Mouse (Mus musculus): ENCODE results near the gene Brap.
"Not testable (repeated sequence)": the region's sequence is repeated elsewhere in the genome, so short reads cannot be mapped to it uniquely, and the experiment has no call there.

Brap gene

GRCm38 (mm10) chr5:121668411-121668810, 8.0 kb downstream of the Brap start:
- no peak for DNase-seq (ENCODE audit: low read depth, low spot score)

GRCm38 (mm10) chr5:121670412-121670811, 10.0 kb downstream of the Brap start:
- no peak for DNase-seq (ENCODE audit: low read depth, low spot score)

GRCm38 (mm10) chr5:121682250-121682649, 21.9 kb downstream of the Brap start:
- no peak for DNase-seq (ENCODE audit: low read depth, low spot score)

DNA sequence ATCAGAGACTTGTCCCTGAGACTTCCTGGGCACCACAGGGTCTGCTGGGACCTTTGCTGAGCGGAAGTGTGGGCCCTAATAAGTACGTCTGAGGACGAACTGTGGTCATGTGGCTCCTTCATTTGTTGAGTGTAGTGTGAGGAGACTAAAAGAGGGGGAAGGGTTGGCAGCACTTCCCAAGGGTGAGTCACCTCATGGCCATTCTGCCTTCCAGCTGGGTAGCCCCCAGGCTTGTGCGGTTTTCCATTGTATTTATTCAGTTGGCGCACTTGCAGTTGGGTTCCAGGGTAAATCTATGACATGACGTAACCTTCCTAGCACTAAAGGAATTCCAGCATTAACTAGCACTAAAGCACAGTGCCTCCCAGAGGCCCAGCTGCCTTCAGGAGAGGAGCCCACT, 25.1 kb downstream of the Brap start:
- DNase-seq (ENCODE audit: low read depth, low spot score), result no peak

DNA sequence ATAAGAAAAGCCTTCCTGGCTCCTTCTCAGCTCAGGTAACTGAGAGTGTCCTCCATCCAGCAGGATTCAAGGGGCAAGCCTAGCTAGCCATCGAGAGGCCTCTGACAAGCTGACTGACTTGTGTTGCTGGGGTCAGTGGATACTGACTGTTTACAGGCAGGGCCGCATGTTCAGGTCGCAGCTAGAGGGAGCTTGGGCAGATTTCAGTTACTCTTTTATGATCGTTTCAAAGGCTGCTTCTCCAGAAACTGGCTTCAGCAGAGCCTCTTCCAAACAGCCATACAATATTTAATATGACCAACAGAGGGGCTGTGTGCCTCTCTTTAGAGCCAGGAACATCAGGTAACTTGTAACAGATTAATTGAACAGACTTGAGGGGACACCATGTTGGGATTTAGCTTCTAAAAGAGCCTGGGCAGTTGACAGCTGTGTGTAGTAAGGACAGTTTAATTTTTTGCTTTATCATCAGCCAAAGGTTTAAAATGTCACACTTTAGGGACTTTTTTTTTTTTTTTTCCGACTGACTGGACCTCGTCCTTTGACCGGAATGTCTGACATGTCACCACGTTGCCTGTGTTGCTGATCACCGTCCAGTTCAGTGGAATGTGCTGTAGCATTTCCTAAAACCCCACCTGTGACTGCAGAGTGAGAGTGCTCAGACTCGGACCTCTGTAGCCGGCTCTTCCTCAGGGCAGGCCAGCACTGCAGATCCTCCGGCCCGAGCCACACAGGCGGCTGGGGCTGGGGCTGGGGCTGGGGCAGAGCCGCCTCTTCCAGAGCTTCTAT, 25.9 kb downstream of the Brap start:
- DNase-seq (ENCODE audit: low read depth, low spot score), result no peak

- no peak for DNase-seq (ENCODE audit: low read depth, low spot score)
Measured at GRCm38 (mm10) chr5:121690482-121691211, 30.3 kb downstream of the Brap start.

DNA sequence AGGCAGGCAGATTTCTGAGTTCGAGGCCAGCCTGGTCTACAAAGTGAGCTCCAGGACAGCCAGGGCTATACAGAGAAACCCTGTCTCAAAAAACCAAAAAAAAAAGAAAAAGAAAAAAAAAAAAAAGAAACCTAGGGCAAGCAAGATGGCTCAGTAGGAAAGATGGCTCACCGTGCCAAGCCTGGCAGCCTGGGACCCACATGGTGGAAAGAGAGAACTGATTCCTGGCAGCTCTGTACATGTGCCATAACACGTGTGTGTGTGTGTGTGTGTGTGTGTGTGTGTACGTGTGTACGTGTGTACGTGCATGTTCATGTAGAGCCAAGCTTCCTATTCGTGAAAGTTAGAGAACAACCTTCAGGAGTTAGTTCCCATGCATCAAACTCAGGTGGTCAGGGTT, 31.1 kb downstream of the Brap start:
- DNase-seq (ENCODE audit: low read depth, low spot score), result not testable (repeated sequence)

DNA sequence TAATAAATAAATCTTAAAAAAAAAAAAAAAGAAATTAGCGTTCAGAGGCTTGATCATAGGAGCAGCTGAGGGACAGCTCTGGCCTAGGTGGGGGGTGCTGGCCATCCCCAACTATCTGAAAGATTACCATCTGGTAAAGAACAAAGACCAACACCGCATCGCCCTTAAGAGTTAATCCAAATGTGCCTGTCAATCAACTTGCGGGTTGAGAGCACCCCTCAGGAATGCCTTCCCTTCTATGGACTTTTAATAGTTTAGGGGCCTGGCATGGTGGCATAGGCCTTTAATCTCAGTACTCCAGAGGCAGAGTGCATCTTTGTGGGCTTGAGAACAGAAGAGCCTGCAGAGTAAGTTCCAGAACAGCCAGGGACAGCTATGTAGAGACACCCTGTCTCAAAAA, 32.5 kb downstream of the Brap start:
- no peak for DNase-seq (ENCODE audit: low read depth, low spot score)

- DNase-seq (ENCODE audit: low read depth, low spot score), result no peak
Measured at GRCm38 (mm10) chr5:121696761-121697160, 36.4 kb downstream of the Brap start.

DNA sequence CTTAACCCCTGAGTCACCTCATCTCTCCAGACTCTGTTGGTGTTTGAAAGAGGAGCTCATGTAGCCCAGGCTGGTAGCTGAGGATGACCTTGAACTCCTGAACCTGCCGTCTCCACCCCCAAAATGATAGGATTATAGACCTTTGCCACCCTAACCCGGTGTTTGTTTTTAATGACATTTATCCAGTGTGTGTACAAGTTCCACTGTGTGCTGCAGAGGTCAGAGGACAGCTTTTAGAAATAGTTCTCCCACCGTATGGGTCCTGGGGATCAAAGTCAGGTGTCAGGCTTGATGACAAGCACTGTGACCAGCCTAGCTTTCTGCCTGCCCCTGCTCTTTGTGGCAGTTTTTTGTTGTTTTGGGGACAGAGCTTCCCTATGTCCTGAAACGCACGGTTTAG, 39.5 kb downstream of the Brap start:
- DNase-seq (ENCODE audit: low read depth, low spot score), result no peak

- no peak for DNase-seq (ENCODE audit: low read depth, low spot score)
Measured at GRCm38 (mm10) chr5:121700496-121700895, 40.1 kb downstream of the Brap start.

DNA sequence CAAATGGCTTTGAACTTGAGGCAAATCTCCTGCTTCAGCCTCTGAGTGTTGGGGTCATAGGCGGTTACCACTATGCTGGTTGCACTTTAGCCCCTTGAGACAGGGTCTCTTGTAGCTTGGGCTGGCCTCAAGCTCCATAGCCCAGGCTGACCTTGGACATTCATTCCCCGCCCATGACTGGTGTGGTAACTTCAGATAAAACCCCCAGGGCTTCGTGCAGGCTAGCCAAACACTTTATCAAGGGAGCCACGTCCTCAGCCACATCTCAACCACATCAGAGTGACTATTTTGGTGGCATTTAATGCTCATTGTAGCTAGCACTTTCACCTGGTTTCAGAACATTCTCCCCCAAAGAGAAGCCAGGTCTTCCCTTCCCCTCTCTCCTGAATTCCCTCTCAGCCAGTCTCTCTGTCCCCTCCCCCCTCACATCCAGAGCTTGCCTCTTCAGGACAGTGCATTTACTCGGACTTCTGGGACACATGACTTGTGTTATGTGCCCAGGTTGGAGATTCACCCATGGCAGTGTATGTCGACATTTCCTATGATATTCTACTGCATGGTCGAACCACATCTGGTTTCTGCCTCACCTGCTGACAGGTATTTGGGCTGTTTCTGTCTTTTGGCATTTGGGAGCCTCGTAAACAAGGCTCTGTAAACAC, 40.9 kb downstream of the Brap start:
- DNase-seq (ENCODE audit: low read depth, low spot score), result no peak

GRCm38 (mm10) chr5:121703341-121703740, 43.0 kb downstream of the Brap start:
- DNase-seq (ENCODE audit: low read depth, low spot score), result no peak

DNA sequence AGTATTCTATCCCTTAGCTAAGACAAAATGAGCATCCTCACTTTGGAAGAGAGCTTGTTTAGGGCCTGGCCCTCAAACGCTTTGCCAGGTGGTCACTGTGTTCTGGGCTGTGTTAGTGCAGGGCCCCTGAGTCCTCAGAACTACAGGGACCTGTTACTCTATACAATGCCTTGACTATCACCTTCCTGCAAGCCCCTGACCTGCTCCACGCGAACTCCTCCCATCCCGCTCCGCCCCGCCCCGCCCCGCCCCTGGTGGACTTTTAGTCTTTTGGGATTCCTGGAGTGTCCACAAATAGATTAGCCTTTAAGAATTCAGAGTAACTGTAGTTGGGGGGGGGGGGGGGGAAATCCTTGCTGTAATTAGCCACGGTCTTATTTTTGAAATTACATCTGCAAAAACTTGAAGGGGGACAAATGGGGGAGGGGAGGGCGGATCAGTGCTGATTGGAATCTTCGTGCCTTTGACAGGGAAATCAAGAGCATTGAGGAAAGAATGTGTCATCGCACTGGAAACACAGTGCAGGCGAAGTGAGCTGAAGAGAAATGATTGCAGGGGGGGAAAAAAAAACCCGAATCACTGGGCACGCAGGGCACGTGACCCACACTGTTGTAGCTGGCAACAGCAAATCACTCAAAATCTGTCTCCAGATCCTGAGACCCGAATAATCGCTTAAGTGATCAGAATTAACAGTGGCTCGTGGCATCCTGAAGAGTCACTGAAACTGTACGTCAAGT, 44.3 kb downstream of the Brap start:
- DNase-seq (ENCODE audit: low read depth, low spot score), result no peak

GRCm38 (mm10) chr5:121710402-121710801, 50.0 kb downstream of the Brap start:
- DNase-seq (ENCODE audit: low read depth, low spot score), result no peak

DNA sequence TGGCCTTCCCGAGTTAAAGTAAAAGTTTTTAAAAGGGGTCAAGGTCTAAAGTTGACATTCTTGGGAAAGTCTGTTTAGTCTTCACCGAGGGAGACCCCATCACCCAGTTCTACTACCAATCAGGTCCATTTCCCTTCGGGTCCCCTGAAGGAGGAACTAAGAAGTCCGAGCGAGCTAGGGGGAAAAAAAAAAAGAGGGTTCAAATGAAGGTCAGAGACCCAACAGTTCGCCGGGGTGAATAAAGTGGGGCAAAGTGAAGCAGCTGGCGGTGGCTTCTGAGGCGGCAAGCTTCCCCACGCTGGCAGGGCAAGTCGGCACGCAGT, 50.4 kb downstream of the Brap start:
- no peak for DNase-seq (ENCODE audit: low read depth, low spot score)

- peak; percentile 77 for DNase-seq (ENCODE audit: low read depth, low spot score)
Measured at GRCm38 (mm10) chr5:121711174-121711927, 51.0 kb downstream of the Brap start, which contains the start of gene Atxn2. Atxn2 (plus strand) TSS chr5:121711337.

DNA sequence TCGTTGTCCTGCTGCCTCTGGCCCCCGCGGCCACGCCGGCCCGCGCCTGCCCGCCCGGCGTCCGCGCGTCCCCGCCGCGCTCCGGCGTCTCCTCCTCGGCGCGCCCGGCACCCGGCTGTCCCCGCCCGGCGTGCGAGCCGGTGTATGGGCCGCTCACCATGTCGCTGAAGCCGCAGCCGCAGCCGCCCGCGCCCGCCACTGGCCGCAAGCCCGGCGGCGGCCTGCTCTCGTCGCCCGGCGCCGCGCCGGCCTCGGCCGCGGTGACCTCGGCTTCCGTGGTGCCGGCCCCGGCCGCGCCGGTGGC, 51.5 kb downstream of the Brap start:
- no peak for DNase-seq (ENCODE audit: low read depth, low spot score)

GRCm38 (mm10) chr5:121712232-121712933, 52.0 kb downstream of the Brap start:
- DNase-seq (ENCODE audit: low read depth, low spot score), result no peak

DNA sequence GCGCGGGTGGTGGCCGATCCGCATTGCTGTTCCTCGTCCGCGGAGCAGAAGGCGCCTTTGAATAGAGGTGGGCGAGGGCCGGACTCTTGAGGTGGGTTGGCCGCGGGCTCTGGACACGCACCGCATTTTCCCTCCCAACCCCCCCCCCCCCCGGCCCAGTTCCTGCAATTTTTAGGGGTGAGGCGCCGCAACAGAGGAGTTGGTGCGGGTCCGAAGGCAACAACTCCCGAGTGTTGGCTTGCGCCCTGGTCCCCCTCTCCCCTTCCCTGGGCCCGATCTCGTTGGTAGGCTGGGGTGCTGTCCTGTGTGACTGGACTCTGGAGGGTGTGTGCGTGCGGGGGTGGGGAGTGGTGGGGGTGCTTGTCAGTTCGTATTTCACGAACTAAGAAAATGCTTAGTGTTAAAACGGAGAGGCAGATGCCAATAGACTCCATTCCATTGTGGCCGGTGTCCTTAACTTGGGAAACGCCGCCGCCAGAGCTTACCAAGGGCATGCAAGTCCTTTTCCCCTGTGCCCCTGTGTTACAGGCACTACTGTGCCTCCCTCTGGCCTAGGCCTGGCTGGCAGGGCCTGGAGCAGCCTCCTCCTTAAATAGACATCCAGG, 52.7 kb downstream of the Brap start:
- DNase-seq (ENCODE audit: low read depth, low spot score), result no peak

Data from embryo, embryonic 11.5 days (tissue).